Mouse (Mus musculus) layer of hippocampus, adult 8-10 months (tissue): ENCODE results near the gene Ripk3. TPM values are rescaled to one million over a fixed set of nuclear protein-coding genes. Genes with fewer than 3 reads are reported as not detected.
A peak's percentile ranks its signal among the peaks of the same experiment; 100 is the strongest.

Source experiments
- DNase-seq, 2 experiments: peaks; one replicate each; pipeline ENCODE4 v3.0.0; 2022; ENCODE audit warnings: low spot score in 2 of 2
- total RNA-seq, 4 experiments: library from RNA; stranded (reverse); gene quantifications; 2 replicates each; pipeline ENCODE4 v1.2.4; 2022

Gene Ripk3
- total RNA-seq = 1 to 10 TPM in 1 of 4 experiments, under 1 TPM in 2, not detected in 1; 0.95 to 3.4 (median 0.99) TPM

DNA sequence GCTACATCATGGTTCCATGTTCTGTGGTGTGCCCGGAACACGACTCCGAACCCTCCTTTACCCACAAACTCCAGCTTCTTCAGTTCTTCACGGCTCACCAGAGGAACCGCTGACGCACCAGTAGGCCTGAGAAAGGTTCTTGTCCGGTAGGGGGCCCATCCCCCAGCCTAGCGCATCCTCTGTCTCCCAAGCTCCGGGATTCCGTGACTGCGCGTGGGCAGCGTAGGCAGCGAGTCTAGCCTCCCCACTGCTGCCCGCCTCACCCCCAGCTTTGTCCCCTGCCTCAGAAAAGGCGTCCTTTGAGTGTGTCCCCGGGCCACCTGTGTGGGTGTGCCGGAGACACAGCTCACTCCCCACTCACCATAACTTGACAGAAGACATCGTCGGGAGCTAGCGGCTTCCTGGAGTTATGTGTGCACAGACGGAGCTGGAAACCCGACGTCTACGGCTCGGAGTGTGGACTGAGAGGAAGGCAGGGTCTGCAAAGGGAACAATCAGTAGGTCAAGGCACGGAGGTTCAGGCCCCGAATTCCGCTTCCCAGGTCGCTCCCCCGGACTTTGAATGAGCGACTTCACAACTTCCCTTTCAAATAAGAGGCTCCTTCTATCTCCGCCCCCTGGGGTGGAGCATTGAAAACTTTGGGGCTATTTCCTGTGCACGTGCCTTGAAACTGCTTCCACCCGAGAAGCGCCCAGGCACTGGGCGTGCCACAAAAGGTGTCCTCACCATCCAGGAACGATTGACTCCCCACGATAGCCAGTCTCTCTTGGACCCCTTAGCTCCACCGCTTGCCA lies at the start of gene Ripk3:
Gene Ripk3 (minus strand): TSS at position 610 of the 795 bp plus-strand sequence.
- DNase-seq = no peak

- DNase-seq = no peak
Observed at GRCm38 (mm10) chr14:55838312-55838711, 49.6 kb upstream of the Ripk3 start.

DNA sequence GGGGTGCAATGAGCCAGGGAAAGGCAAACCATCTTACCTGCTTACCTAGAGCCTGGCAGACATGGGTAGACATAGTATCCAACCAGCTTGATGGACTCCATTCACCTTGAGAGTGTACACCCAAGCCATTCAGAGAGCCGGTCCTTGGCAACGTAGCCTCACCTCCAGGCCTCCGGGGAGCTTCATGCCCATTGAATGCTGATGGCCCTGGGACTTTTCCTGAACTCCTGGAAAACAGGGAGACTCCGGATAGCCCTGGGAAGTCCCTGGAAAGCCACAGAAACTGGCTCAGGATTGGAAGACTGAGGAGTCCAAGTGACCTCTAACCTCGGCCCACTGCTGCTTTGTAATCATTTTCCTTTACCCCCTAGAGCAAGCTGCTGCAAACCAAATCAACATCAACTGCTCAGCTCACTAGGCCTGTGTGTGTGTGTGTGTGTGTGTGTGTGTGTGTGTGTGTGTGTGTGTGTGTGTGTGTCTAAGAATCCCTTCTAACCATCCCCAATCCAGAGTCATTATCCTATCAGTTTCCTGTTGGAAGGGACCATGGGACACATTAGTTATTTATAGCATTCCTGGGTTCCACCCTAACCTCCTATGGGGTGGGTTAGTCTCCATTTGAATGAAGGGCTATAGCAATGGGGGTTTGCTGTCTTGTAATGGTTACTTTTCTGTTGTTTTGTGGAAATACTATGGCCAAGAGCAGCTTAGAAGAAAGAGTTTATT lies 46.3 kb upstream of the Ripk3 start:
- no peak for DNase-seq

DNA sequence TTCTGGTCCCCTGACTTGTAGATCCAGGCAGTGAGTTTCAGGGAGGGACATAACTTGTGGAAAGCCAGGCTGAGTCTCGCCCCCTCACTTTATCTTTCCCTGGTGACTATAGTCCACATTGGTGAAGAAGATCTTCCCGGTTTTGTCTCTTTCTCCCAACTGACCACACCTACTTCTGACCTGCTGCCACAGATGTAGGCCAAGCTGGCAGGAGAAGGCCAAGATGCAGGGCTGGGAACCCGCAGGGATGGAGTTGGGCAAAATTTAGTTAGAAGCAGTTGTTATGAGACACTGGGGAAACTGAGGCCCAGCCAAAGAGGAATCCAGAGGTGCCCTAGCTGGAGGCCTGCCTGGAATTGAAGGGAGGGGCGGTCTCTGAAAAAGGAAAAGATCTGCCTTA lies 44.5 kb upstream of the Ripk3 start:
- DNase-seq = no peak

GRCm38 (mm10) chr14:55830331-55830730 lies 41.7 kb upstream of the Ripk3 start:
- no peak for DNase-seq

GRCm38 (mm10) chr14:55829854-55830253 lies 41.2 kb upstream of the Ripk3 start:
- DNase-seq = no peak

GRCm38 (mm10) chr14:55828716-55829263 lies 40.1 kb upstream of the Ripk3 start:
- DNase-seq = no peak

DNA sequence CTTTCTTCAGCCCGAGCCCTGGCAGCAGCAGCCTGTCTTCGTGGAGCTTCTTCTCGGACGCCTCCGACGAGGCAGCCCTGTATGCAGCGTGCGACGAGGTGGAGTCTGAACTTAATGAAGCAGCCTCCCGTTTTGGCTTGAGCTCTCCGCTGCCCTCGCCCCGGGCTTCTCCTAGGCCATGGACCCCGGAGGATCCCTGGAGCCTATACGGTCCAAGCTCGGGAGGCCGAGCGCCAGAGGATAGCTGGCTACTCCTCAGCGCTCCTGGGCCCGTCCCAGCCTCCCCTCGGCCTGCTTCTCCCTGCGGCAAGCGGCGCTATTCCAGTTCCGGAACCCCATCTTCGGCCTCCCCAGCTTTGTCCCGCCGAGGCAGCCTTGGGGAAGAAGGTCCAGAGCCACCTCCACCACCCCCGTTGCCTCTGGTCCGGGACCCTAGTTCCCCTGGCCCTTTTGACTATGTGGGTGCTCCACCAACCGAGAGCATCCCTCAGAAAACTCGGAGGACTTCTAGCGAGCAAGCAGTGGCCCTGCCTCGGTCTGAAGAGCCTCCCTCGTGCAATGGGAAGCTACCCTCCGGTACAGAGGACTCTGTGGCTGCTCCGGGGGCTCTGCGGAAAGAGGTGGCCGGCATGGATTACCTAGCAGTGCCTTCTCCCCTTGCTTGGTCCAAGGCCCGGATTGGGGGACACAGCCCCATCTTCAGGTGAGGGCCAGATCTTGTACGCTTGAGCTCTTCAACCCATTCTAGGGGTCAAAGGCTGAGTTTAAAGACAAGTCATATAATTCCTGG lies 38.1 kb upstream of the Ripk3 start:
- DNase-seq = no peak

GRCm38 (mm10) chr14:55826142-55826541 lies 37.5 kb upstream of the Ripk3 start:
- no peak for DNase-seq

DNA sequence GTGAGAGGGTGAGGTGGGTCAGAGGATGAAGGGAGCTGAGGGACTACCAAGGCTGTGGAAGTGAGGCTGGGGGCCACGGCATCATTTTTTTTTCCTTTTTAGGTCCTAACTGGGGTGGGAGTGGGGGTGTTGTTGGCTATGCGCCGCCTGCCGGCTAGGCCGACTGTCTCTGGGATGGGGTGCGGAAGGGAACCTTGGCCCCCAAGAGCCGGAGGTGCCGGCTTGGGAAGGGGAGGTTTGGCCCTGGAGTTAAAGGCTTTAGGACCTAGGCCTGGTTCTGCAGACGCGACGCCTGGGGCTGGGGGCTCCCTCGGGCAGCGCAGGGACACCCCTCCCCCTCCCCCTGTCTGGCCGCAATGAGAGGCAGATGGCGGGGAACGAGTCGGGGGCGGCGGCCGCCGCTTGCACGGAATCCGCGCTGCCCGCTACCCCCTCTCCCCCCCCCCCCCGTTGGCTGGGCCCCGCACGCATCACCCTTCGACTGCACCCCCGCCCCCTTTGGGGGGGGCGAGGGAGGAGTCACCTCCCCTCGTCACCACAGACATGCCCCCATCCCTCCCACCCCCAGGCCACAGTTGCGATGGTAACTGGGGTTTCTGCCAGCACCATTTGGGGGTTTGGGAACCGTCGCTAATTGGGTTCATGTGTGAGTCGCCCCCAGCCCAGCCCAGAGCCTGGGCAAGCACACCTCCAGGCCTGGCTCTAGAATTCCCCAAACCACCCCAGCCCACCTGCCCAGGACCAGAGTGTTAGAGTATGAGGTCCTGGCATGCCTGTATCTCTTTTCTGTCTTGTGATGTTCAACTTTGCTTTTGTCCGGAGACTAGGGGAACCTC lies 36.8 kb upstream of the Ripk3 start:
- no peak for DNase-seq

DNA sequence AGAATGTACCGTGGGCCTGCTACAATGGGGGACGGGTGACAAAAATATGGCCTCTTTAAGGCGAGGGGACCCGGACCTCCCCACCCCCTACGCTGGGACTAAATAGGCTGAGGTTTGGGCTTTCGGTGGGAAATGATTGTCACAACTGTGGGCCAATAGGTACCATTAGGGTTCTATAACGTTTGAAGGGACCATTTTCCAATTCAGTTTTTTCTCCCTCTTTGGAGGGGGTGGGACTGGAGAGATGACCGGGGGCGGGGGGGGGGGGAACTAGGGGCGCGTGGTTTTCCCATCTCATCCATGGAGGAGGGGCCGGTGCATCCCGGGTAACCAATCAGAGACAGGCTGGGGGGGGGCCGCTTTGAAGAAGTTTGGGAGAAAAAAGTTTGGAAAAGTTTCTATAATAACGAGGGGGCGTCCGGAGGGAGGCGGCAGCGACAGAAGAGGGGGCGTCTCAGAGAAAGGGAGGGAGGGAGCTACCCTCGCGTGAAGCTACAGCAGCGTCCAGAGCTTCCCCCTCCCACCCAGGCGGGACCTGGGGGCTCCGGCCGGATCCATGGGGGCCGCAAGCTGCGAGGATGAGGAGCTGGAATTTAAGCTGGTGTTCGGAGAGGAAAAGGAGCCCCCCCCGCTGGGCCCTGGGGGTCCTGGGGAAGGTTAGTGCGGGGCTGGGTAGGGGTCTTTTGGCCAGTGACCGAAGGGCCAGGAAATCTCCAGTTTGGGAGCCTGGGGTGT lies 36.0 kb upstream of the Ripk3 start:
- no peak for DNase-seq

DNA sequence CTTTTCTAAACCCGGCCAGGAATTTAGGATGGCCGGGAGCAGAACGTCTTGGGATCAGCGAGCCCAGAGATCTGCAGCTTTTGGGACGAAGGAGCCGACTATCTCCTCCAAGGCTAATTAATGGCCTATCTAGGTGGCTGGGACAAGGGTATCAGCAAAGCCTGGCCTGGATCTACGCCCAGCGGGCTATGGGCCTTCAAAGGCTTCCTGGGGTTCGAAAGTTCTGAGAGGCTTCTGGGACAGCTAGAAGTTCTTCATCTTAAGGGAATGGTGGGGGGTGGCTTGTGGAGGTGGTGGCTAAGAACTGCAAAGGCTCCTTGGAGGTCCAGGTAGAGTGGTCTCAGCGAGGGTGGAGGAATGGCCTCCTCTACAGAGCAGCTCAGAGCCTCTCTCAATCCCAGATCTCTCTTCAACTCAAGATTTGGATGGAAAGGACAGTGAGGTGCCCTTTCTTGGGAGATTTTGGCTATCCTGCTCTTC lies 35.4 kb upstream of the Ripk3 start:
- DNase-seq = no peak

DNA sequence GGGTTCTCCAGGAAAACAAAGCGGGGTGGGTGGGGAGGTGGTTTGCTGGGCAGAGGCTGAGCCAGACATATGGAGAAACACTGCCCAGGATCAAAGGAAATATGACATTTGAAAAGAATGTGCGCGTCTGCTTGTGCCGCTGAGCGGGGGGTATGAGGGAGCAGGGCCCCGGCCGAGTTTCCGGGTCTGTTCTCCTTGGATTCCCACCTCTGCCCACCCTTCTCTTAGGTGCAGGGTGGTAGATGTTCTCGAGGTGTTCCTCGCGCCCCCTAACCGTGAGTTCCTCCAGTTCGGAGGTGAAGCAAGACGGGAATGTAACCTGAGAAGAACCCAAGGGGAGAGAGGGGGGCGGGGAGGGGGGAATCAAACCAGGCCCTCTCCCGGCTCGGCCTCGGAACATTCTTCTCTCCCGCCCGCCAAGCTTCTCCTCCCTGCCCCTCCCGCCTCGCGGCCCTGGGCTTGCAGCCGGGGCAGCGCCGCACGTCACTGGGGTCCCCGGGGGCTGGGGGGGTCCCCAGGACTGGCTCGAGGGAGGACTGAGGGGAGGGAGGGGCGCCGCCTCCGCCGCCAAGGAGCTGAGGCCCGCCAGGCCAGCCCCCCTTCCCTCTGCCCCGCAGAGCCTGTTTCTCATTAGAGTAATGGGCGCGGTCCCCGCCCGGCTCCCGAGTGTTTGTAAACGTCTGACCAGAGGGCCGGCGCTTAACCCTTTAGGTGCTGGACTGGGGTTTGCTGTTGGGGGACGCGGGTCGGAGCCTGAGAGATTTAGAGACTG lies 34.5 kb upstream of the Ripk3 start, which contains the start of gene Nfatc4:
Gene Nfatc4 (plus strand): TSS at position 154 of the 772 bp plus-strand sequence.
- no peak for DNase-seq

DNA sequence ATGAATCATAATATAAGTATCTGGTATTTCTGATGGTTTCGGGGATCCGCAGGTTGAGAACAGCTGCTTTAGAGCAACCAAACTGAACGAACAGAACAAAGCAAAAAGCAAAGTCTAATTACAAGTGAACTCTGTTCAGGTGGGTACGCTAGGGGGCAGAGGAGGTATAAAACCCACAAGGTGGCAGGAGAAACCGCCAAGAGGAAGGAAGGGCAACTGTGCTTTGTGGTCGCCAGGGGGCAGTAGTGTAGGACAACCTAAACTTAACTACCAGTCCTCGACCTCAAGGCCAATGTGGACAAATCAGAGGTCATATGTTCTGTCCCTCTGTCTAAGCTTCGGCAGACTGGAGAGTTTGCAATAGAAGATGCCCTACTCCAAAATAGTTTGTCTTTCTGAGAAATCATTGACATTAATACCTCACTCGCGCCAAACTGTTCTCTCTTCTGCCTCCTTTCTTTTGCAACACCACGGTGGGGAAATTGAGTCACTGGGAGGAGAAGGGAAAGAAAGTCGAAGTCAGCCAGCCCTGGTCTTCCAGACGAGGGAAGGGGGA lies 33.8 kb upstream of the Ripk3 start:
- DNase-seq = peak in 1 of 2 experiments; percentile 45

DNA sequence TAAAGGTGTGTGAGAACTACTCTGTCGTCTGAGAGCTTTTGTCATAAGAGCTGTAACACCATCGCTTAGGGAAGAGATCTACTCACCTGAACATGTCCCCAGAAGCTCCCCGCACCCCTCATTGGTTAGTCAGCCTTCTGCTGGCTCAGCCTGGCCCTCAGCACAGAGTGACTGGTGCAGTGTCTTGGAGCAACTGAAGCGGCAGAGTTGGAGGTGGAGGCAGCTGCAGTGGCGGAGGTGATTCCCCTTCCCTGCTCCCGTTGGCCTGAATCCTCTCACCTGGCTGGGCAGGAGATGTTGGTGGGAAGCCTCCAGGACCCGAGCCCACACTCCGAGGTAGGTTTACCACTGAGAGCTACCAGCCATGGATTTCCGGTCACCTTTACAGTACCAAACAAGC lies 31.9 kb upstream of the Ripk3 start:
- DNase-seq = no peak

DNA sequence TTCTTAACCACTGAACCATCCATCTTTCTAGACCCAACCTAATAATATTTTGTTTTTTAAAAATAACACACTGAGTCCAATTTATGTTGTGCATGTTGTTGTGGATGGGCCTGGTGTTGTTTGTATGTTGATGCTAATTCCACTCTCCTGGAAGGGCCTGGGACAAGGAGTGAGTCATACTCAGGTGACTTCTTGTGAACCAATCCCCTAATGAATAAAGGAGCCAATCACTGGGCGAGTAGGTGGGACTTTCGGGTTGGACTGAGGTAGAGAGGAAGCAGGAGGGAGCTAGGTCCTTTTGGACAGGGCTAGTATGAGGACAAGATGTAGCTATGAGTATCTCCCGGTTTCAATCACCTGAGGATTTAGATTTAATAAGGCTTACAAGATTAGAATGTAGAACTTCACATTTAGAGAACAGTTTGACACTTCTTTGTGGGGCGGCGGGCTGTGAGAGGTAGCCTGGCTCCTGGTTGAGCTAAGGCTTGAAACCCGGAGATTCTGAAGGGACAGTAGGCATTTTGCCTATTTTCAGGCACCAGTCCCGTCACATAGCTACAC lies 31.3 kb upstream of the Ripk3 start:
- DNase-seq = no peak

DNA sequence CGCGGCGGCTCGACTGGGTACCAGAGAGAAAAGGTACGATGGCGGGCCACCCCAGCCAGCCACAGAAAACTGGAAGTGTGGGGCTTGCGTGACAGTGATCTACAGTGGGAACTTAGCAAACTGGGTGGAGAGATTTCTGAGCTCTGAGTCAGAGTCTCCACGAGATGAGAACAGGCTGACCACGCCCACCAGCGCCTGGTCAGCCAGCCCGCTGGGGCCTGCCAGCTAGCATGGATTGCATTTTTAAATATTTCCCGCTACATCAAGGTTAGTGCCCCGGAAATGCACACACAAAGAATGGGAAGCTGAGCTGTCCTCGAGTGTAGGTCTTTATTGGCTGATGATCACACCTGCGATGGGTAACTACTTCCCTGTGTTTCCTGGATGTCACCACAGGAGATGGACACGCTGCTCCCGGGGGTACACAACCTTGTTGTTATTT lies 26.7 kb upstream of the Ripk3 start:
- no peak for DNase-seq

- DNase-seq = peak in 1 of 2 experiments; percentile 41
Observed at GRCm38 (mm10) chr14:55814885-55815284, 26.2 kb upstream of the Ripk3 start.
